Mouse (Mus musculus) erythroblast, embryonic 14.5 days (primary cell): Measurements from ENCODE around the gene Plekha5.

ENCODE experiments used
- GATA1 ChIP-seq: IDR thresholded peaks from 2 replicates; pipeline ENCODE4 v1.6.1; 2012; ENCODE audit warnings: low read length, inconsistent platforms, mixed read lengths
- TAL1 ChIP-seq: IDR thresholded peaks from 3 replicates; pipeline ENCODE4 v1.6.1; 2012; ENCODE audit warnings: low read length, inconsistent platforms, mixed read lengths

- TF ChIP-seq TAL1 (no peak), GATA1 (no peak)
These were observed 54.2 kb downstream of the Plekha5 start for GRCm38 (mm10) chr6:140478031-140478430.
